Mouse (Mus musculus) bone marrow, adult 2 months (tissue): ENCODE measurements around the gene Ssbp4. TPM values are rescaled to one million over a fixed set of nuclear protein-coding genes. Genes with fewer than 3 reads are reported as not detected.

Experiments used
- H3K27ac ChIP-seq: fragments of 200-500 bp; 2 replicates; pipeline ENCODE4 v1.5.1; 2012; ENCODE audit warnings: low read depth, mild to moderate bottlenecking, control low read depth, inconsistent platforms, low read length; ENCODE audit not compliant: control insufficient read depth, poor library complexity, insufficient read depth
- H3K4me1 ChIP-seq: fragments of 200-500 bp; 2 replicates; pipeline ENCODE4 v1.6.1; 2011; ENCODE audit warnings: low read length; ENCODE audit not compliant: control insufficient read depth, insufficient read depth
- H3K4me3 ChIP-seq: fragments of 200-500 bp; replicated peaks from 2 replicates; pipeline ENCODE3; 2011; ENCODE audit warnings: mild to moderate bottlenecking, low read depth, low read length, control low read depth; ENCODE audit not compliant: control insufficient read depth
- CTCF ChIP-seq: fragments of 200-500 bp; IDR thresholded peaks from 2 replicates; pipeline ENCODE4 v1.5.1; 2011; ENCODE audit warnings: low read length, control low read depth; ENCODE audit not compliant: control insufficient read depth, insufficient read depth
- POLR2A ChIP-seq: fragments of 200-500 bp; IDR thresholded peaks from 2 replicates; pipeline ENCODE4 v1.6.1; 2011; ENCODE audit warnings: low read depth, mild to moderate bottlenecking, control low read depth, low read length, borderline replicate concordance; ENCODE audit not compliant: control insufficient read depth
- WGBS: fragments of 180-500 bp; shearing (Covaris S2); methylation state at CpG from one replicate; pipeline ENCODE4 v1.1.7; 2018; 5-methylcytosine and 5-hydroxymethylcytosine counted together
- polyA plus RNA-seq: library from polyadenylated mRNA; stranded (reverse); fragments of >200 nt; gene quantifications from 2 replicates; pipeline ENCODE4 v1.2.4, GENCODE M21; 2011; ENCODE audit warnings: low replicate concordance; ENCODE audit not compliant: missing spikeins, insufficient read depth, insufficient read length

The Ssbp4 gene
- polyA plus RNA-seq, 1 experiment: 107 TPM

- no peak for TF ChIP-seq POLR2A
- no peak for TF ChIP-seq CTCF
- H3K27ac ChIP-seq: no peak overlapping the region
- H3K4me1 ChIP-seq: no peaks in the 10 kb centered on the region; the same call in 1 of the 2 replicates
- no peak overlapping the region for H3K4me3 ChIP-seq
- WGBS: 53% methylated on average over 3 of the region's 3 CpGs
Observed at GRCm38 (mm10) chr8:70648921-70649320, 40.2 kb upstream of the Ssbp4 start.

- H3K4me3 ChIP-seq: no peak overlapping the region
- H3K27ac ChIP-seq: no peak overlapping the region
- TF ChIP-seq CTCF (no peak), POLR2A (no peak)
- WGBS: 21% methylated on average over 1 of the region's 1 CpGs
- H3K4me1 ChIP-seq: no peaks in the 10 kb centered on the region
Observed at GRCm38 (mm10) chr8:70648164-70648442, 39.4 kb upstream of the Ssbp4 start.

GRCm38 (mm10) chr8:70647343-70648163 is 38.9 kb upstream of the Ssbp4 start:
- no peak for TF ChIP-seq POLR2A
- TF ChIP-seq CTCF: no peak
- Histone ChIP-seq H3K4me1 (no peaks in the 10 kb centered on the region), H3K27ac (no peak overlapping the region), H3K4me3 (no peak overlapping the region)
- WGBS: 76% methylated on average over 8 of the region's 8 CpGs

- Histone ChIP-seq H3K4me1 (no peaks in the 10 kb centered on the region), H3K4me3 (no peak overlapping the region), H3K27ac (no peak overlapping the region)
- TF ChIP-seq POLR2A (no peak), CTCF (no peak)
Observed at GRCm38 (mm10) chr8:70646775-70647174, 38.1 kb upstream of the Ssbp4 start.

- no peak for TF ChIP-seq POLR2A
- no peak for TF ChIP-seq CTCF
- no peak overlapping the region; the same call in 1 of the 2 replicates for H3K27ac ChIP-seq
- WGBS: 75% methylated on average over 6 of the region's 6 CpGs
- H3K4me1 ChIP-seq: no peaks in the 10 kb centered on the region
- H3K4me3 ChIP-seq: no peak overlapping the region
Observed at GRCm38 (mm10) chr8:70646369-70646768, 37.7 kb upstream of the Ssbp4 start.

- 32% methylated on average over 17 of the region's 17 CpGs for WGBS
- H3K4me3 ChIP-seq: no peak overlapping the region
- H3K4me1 ChIP-seq: no peaks in the 10 kb centered on the region
- peak overlapping the region; percentile 15 for H3K27ac ChIP-seq
- no peak for TF ChIP-seq POLR2A
- no peak for TF ChIP-seq CTCF
Observed at GRCm38 (mm10) chr8:70645501-70646224, 37.0 kb upstream of the Ssbp4 start.

GRCm38 (mm10) chr8:70644065-70644464 is 35.4 kb upstream of the Ssbp4 start:
- TF ChIP-seq CTCF: no peak
- no peak for TF ChIP-seq POLR2A
- Histone ChIP-seq H3K27ac (no peak overlapping the region), H3K4me3 (no peak overlapping the region), H3K4me1 (no peaks in the 10 kb centered on the region)
- WGBS: 77% methylated on average over 2 of the region's 2 CpGs

- H3K4me3 ChIP-seq: no peak overlapping the region
- H3K27ac ChIP-seq: no peak overlapping the region
- no peaks in the 10 kb centered on the region for H3K4me1 ChIP-seq
- TF ChIP-seq CTCF (no peak), POLR2A (no peak)
- 69% methylated on average over 3 of the region's 3 CpGs for WGBS
Observed at GRCm38 (mm10) chr8:70643019-70643418, 34.3 kb upstream of the Ssbp4 start.
